Mouse (Mus musculus): ENCODE measurements around the gene Nim1k. TPM values are rescaled to one million over a fixed set of nuclear protein-coding genes. Genes with fewer than 3 reads are reported as not detected.
"Not testable (repeated sequence)": the region's sequence is repeated elsewhere in the genome, so short reads cannot be mapped to it uniquely, and the experiment has no call there.

Nim1k gene
- polyA plus RNA-seq, 1 experiment = 9.2 TPM

DNA sequence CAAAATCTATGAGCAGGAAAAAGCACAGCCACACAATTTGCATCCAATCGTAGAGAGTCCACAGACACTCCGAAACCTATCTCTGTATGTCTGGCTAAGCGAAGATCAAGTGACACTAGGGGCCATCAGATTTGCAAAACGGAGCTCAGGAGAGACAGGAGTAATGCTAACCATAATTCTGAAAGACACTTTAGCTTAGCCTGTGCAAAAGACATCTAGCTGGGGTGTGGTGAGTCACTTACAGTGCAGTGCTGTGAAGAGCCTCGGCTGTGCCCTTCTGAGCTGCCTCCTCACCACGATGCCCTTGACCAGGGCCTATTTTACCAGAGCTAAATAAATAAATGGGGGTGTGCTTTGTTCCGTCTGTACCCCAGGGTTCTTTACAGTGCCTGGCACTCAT is 26.3 kb downstream of the Nim1k start:
- no peak for DNase-seq (ENCODE audit: extremely low spot score in 1 of 2, low spot score in 1 of 2)

DNA sequence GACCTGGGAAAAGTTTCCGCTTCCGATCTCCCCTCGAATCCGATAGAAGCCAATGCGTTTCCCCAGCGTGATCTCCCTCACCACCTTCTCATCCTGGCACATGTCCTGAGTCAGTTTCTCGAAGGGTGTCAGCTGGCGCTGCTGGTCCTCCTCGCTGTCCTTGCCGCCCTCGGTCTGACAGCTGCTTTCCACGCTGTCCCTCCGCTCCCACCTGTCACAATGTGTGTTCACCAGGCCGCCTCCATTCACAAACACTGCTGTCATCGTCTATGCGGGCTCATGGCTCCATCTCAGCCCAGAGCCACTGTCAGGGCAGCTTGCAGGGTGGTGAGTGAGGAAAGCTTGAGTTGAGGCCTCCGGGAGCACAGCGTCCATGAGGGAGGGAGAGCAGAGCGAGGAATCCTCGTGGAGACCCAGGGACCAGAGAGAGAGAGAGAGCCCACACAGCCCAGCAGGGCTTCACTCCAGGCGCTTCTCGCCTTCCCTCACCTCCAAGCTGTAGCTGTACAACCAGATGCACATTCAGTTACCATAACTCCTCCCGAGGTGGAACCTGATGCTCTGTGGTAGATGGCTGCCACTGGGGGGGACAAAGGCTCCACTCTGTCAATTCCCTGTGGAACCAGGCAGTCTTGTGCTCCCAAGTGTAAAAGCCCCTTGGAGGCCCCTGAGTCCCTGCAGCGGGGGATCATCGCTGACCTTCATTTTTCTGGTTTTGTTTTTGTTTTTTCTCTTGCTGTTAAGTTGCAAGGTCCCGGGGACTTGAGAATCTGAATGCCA is 27.9 kb downstream of the Nim1k start:
- peak in 1 of 2 experiments; percentile 64 for DNase-seq (ENCODE audit: extremely low spot score in 1 of 2, low spot score in 1 of 2)

DNA sequence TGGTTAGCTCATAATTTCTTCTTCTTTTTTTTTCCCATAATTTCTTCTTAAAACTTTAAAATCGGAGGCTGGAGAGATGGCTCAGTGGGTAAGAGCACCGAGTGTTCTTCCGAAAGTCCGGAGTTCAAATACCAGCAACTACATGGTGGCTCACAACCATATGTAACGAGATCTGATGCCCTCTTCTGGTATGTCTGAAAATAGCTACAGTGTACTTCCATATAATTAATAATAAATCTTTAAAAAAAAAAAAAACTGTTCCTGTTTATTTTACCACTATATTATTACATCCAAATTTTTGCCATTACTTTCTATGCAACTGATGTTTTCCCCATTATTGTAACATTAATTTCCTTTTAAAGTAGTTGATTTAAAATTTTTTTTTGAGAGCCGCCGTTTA is 31.1 kb downstream of the Nim1k start:
- DNase-seq (ENCODE audit: extremely low spot score in 1 of 2, low spot score in 1 of 2) = no peak

DNA sequence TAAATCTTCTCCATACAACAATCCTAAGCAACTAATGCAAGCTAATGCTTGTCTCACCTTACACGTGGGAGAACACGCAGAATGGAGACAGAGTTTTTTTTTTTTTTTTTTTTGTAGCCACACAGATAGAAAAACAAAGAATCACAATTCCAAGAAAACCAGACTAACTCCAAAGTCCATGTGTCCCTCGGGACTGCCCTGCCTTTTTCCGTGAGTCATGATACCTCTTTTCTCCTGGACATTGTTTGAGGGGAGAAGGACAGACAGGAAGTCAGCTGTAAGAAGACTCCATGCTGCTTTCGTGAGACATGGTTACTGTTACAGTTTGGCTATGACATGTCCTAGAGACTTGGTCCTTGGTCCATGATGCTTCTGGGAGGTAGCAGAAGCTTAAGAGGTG is 32.3 kb downstream of the Nim1k start:
- no peak for DNase-seq (ENCODE audit: extremely low spot score in 1 of 2, low spot score in 1 of 2)

DNA sequence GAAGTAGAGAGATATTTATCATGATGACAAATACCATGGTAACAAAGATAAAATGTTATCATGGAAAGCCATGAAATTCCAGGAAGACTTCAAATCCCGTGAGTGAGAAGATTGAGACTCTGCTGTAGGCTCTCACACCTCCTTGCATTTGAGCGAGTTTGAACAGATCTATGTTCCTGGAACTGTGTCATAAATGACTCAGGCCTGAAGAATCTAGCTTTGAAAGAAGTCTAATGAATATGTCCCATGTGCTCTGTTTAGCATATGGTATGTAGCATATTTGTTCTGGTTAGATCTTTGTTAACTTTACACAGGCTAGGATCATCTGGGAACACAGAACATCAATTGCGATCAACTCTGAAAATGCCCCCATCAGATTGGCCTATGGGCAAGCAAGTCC is 33.2 kb downstream of the Nim1k start:
- no peak for DNase-seq (ENCODE audit: extremely low spot score in 1 of 2, low spot score in 1 of 2)

DNA sequence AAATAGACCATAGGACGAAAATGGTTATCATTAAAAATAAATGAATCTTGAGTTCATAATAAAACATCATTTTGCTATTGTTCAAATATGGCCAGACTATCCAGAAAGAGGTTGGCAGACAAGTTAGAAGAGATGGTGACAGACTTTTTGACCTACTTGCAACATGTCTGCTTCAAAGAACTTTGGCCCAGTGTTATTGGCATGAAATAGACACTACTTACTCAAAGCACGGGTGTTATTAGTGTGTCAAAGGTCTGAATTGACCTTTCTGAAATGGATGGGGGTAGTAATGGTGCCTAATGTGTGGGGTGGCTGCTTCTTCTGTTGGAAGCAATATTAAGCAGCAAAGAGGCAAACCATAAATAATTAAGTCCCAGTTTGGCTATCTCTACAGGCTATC is 39.6 kb downstream of the Nim1k start:
- no peak for DNase-seq (ENCODE audit: extremely low spot score in 1 of 2, low spot score in 1 of 2)

DNA sequence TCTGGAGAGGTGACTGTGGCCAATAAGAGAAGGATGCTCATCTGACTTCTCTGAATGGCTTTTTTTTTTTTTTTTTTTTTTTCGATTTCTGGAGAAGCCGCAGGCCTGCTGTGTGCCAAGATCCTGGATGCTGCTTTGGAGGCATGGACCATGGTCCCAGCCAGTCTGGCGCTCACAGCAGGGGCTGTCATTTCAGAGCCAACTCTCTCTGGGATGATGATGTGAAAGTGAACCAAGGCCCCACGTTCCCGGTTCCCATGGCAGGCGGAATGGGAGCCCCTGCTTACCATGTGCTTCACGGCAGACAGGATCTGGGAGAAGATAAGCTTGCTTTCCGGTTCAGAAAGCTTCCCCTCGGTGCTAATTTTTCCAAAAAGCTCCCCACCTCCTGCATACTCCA is 41.9 kb downstream of the Nim1k start:
- no peak for DNase-seq (ENCODE audit: extremely low spot score in 1 of 2, low spot score in 1 of 2)

DNA sequence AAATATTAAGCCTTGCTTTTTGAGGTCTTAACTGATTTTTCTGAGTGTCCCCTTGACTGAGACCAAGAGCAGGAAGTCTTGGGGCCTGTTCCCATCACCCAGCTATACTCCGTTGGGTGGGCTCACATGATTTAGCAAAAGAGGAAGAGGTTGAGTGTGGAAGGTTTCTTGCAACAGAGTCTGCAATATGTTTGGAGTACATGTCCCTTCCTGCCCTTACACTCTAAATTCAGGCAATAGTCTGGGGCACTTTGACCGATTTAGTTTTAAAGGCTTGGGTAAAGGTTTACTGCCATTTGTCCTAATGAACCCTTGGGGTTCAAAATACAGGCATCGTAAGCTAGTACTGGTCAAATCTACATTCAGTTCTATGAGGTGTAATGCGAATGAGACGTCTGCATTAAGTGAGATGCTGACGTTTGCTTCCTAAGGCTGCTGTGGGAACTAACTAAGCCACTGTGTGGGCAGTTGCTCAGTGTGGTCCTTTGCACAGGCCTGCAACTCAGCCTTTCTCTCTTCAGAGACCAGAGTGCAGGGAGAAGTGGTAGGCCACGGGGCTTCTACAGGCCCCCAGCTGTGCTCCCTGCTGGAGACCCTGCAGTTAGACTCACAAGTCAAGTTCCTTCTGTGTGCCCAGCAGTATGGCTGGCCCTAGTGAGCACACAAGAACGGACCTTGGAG is 42.4 kb downstream of the Nim1k start:
- DNase-seq (ENCODE audit: extremely low spot score in 1 of 2, low spot score in 1 of 2) = no peak

DNA sequence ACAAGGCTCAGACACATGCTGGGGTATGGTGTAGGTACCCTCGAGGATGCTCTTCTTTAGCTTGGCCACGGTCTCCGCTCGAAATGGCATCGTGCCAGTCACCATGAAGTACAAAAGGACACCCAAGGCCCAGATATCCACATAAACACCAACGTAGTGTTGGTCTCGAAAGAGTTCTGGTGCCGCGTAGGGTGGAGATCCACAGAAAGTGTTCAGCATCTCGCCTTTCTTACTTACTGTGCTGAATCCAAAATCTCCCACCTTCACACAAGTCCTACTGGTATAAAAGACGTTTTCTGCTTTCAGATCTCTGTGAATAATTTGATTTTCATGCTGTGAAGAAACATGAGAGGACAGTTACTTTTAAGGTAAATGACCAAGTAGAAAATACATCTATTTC is 43.2 kb downstream of the Nim1k start:
- DNase-seq (ENCODE audit: extremely low spot score in 1 of 2, low spot score in 1 of 2) = peak in 1 of 2 experiments; percentile 45

DNA sequence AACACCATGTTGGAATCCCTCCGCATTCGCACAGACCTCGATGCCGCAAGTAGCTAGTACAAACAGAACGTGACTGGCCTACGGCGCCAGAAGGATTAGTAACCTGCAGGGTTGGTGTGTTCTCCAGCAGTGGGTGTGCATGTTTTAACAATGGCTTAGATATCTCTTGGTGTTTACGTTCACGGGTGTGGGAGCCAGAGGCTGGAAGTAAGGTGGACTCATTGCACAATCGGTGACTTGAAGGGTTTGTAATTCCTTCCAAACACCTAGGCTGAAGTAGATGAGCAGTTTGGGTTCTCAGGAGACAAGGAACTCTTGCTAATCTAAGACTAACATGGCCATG is 45.4 kb downstream of the Nim1k start:
- no peak for DNase-seq (ENCODE audit: extremely low spot score in 1 of 2, low spot score in 1 of 2)

DNA sequence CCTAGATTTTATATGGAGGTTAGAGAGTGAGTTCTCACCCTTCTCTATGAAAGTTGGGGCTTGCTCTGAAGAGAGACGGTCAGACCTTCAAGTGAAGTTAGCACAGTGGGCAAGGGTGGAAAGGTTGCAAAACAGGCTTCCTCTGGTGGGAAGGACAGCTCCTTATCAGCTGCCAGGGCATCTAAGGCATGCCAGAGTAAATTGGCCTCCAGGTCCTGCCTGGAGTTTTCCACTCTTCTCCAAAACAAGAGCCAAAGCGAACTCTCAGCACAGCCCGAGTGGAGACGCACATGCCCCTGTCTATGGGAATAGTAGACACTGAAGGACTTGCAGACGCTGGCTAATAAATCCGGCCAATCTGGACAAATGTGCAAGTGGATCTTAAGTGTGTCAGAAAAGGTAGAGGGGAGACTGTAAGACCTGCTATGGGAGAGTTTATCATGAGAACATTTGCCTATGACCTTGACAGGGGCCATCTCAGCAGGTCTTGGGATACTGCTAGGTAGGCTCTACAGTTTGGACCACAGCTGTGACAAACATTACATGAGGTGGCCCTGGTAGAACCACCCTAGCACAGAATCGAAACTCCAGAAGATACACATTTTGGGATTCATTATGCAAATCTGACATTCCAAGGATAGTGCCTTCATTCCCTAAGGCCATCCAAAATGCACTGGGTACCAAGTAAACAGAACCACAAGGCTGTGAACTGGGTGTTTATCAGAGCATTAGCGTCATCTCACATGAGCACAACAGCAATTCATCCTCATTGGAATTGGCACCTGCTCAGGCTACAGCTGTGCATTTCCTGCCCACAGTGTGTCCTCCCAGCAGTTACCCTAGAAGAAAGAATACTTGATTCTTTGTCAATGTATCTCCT is 46.1 kb downstream of the Nim1k start:
- no peak for DNase-seq (ENCODE audit: extremely low spot score in 1 of 2, low spot score in 1 of 2)

DNA sequence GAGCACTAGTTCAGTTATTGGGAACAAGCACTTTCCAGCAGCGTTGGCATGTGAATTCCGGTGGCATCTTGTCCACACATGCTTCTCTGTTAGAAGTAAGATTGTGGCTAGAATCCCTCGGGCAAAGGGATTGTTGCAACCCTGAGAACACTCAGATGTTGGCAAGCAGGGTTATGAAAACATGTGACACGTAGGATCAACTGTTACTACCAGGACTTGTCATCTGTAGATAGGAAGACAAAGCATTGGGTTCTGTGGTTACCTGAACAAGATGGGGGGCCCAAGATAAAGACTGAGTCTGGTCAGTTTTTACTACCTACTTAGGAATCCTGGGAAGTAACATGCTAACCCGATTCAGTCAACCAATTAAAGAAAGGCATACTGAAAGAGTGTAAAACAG is 46.7 kb downstream of the Nim1k start:
- no peak for DNase-seq (ENCODE audit: extremely low spot score in 1 of 2, low spot score in 1 of 2)

DNA sequence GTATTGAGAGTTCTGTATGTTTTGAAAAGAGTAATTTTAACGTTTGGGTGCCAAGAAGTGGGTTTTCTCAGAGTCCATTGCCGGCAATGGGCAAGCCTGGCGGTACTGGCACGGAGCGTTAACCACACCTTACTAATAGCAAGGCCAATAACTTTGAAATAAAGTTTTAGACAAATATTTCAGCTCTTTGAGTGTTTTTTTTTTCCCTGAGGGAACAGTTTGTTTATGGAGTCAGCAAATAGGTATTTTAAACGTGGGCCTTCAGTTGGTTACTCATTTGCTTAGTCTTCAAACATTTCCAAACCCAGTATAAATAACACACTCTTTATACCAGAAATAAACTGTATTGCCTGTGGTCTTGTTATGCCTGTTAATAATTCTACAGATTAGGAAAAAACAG is 47.8 kb downstream of the Nim1k start:
- DNase-seq (ENCODE audit: extremely low spot score in 1 of 2, low spot score in 1 of 2) = no peak

DNA sequence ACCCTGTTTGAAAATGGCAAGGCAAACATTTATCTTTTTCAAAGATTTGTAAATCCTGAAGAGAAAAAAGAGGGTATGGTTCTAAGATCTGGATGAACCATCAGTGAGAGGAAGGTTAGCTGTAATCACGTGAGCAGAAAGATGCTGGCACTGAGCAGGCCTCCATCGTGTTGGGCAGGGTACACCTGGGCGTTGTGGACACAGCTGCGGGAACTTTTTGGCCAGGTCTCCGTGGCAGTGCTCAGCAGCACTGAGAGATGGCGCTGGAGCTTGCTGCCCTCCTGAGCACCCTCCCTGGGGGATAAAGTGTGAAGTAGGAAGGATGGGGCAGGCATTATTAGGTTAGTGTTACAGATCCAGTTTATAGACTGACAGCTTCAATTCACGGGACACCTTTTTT is 48.7 kb downstream of the Nim1k start:
- no peak for DNase-seq (ENCODE audit: extremely low spot score in 1 of 2, low spot score in 1 of 2)

DNA sequence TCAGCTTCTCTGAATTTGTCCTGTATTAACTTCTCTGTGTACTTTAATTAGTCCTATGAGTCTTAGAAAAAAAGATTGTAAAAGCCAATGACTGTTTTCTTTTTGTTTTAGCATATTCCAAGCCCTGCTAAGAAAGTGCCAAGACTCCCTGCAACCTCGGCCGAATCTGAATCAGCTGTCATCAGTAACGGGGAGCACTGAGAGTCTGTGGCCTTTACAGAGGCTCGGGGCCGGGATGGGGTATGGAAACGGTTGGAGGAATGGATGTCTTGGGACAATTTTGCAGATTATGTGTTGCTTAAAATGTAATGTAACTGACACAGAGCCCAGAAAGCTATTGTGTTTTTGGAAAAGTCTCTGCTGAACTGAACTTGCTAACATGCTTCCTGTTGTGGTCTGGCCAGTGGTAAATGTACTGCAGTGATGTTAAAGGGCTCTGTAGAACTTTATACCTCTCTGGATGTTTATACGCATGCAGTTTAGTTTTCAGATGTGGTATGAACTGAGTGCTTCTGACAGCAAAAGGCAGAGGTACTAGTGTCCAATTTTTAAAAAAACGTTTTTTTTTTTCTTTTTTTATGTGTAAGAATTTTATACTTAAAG is 49.3 kb downstream of the Nim1k start:
- not testable (repeated sequence) for DNase-seq (ENCODE audit: extremely low spot score in 1 of 2, low spot score in 1 of 2)

DNA sequence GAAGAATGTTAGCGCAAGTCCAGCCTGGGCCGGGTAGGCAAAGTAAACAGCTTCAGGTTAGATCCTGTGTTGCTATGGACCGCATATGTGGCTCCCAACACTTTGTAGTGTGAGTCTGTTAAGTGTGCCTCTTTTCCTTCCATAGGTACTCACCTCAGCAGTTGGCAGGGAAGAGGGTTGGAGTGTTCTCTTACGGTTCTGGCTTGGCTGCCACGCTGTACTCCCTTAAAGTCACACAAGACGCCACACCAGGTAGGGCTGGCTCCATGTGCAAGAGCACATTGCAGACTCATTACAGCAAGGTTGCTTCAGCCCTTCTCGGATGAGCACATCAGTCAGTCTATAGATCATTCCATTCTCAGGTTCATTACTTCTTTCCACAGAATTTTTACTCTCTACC is 51.4 kb downstream of the Nim1k start:
- DNase-seq (ENCODE audit: extremely low spot score in 1 of 2, low spot score in 1 of 2) = no peak

DNA sequence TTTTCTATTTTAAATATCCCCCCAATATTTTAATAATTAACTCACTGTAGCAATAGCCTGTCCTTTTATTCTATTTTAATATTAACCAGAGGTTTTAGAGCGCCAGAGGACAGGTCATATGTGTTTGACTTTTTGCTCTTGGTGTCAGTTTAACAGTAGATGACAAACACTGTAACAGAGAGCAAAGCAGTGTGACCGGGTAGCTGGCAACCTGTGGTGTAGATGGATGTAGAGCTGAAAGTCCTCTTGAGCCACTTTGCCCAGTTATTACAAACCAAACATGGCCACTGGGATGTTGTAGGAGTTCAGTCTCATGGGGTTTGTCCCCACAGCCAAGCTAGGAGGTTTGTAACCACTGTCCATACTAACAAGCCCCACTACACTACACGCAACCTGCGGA is 57.2 kb downstream of the Nim1k start:
- DNase-seq (ENCODE audit: extremely low spot score in 1 of 2, low spot score in 1 of 2) = no peak

DNA sequence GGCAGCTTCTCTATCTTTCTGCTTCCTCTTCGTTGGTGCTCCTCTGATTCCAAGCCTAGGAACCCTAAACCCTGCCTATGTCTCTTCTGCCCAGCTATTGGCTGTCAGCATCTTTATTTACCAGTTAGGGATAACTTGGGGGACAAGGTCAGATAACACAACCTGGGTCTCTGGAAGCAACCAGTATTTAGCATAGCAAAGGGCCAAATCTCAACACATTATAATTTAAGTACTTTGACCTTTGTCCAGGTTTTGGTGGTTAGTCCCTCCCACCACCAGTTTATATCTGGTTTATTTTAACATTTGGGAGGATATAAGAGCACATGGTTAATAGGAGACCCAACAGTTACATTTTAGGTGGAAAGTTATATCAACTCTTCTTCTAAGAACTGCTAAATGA is 59.2 kb downstream of the Nim1k start:
- DNase-seq (ENCODE audit: extremely low spot score in 1 of 2, low spot score in 1 of 2) = no peak

DNA sequence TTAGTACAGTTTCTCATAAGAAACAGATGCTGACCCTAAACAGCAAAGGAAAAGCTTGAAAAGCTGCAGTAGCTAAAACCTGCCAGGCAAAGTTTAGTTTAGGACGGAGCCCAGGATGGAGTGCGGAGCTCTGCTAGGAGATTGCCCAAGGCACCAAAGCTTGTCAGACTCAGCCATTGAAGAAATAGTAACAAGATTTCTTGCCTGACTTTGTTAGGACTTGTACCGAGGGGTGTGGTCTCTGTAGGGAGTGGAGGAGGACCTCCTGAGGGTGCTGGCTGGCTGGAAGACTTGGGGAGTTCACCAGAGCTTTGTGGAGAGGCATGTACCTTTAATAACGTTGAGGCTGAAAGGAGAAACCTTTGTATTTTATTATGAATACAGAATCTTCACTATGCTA is 60.0 kb downstream of the Nim1k start:
- DNase-seq (ENCODE audit: extremely low spot score in 1 of 2, low spot score in 1 of 2) = no peak

DNA sequence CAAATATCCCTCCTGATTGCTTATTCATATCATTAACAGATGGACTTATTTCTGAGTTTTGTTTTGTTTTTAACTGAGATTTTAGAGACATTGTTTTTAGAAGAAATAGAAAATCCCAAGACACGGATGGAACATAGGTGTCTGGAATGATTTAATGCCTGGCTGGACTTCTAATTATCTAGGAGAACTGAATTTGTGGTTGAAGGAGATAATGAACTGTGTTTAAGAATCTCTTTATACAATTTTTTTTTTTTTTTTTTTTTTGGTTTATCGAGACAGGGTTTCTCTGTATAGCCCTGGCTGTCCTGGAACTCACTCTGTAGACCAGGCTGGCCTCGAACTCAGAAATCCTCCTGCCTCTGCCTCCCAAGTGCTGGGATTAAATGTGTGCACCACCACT is 63.7 kb downstream of the Nim1k start:
- DNase-seq (ENCODE audit: extremely low spot score in 1 of 2, low spot score in 1 of 2) = not testable (repeated sequence)
